Mouse (Mus musculus): ENCODE results near the gene Psmb3. TPM values are rescaled to one million over a fixed set of nuclear protein-coding genes. Genes with fewer than 3 reads are reported as not detected.

Psmb3 gene
- total and polyA plus RNA-seq, 3 experiments: 560 to 1,251 (median 863) TPM

DNA sequence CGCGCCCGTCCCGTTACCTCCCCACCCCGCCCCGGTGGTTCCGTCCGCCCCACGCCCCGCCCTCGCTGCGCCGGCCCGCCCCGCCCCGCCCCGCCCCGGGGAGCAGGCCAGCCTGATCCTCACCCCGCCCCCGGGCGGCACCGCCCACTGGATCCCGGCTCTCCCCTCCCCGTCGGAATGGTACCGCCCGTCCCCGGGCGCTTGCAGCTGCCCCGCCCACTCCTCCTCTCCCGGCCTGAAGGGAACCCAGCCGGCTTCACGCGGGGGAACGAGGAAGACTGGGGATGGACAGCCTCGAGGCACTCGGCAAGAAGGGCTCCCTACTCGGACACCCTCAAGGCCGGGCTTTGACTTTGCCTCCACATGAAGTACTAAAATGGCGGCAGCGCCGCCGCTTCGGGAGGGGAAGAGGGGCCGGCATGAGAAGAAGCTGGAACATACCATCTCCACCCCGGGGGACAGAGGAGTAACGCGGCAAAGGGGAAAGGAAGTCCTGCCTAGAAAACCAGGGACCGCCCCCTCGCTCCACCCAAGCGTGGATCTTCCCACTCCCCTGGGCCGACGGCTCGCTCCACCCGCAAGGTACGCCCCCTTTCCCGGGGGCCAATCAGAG, 41.6 kb downstream of the Psmb3 start:
- TF ChIP-seq ELF1 (IDR thresholded peaks at IDR 0.05; ENCODE audit: low read depth, low read length): peak; percentile 85
- peak; percentile 89 for TF ChIP-seq MAZ (IDR thresholded peaks at IDR 0.05; ENCODE audit: low read depth, low read length)
- no peak for TF ChIP-seq JUND (conservative IDR thresholded peaks at IDR 0.05; ENCODE audit: low read depth, low read length)
- TF ChIP-seq MAX (IDR thresholded peaks at IDR 0.05; ENCODE audit: low read length): peak; percentile 83
- TF ChIP-seq ZMIZ1 (IDR thresholded peaks at IDR 0.05; ENCODE audit: low read depth, low read length): peak; percentile 76
- TF ChIP-seq NELFE (IDR thresholded peaks at IDR 0.05; ENCODE audit: low read depth, low read length): peak; percentile 73
- TF ChIP-seq E2F4 (IDR thresholded peaks at IDR 0.05; ENCODE audit: insufficient replicate concordance, low read depth, low read length): peak; percentile 86; the same call in 1 of the 2 replicates
- no peak for TF ChIP-seq ZKSCAN1 (IDR thresholded peaks at IDR 0.05; ENCODE audit: borderline replicate concordance, low read depth, low read length)
- peak; percentile 96 for TF ChIP-seq CHD1 (IDR thresholded peaks at IDR 0.05; ENCODE audit: low read depth, low read length)
- TF ChIP-seq JUN (IDR thresholded peaks at IDR 0.05; ENCODE audit: insufficient read depth, low read depth, low read length): no peak
- TF ChIP-seq CHD2 (IDR thresholded peaks at IDR 0.05; ENCODE audit: low read length): peak; percentile 58
- peak; percentile 60 for TF ChIP-seq NRF1 (IDR thresholded peaks at IDR 0.05; ENCODE audit: low read depth, low read length)
- TF ChIP-seq HCFC1 (IDR thresholded peaks at IDR 0.05; ENCODE audit: low read depth, low read length): peak; percentile 66
- TF ChIP-seq USF2 (conservative IDR thresholded peaks at IDR 0.05; ENCODE audit: low read depth, low read length): no peak
- no peak for TF ChIP-seq MAFK (IDR thresholded peaks at IDR 0.05; ENCODE audit: insufficient replicate concordance, low read length)
- no peak for TF ChIP-seq CTCF (conservative IDR thresholded peaks at IDR 0.05 in 1 of 2, IDR thresholded peaks at IDR 0.05 in 1 of 2; ENCODE audit: low read depth in 2 of 2, low read length in 2 of 2)
- no peak for TF ChIP-seq ZC3H11A (IDR thresholded peaks at IDR 0.05; ENCODE audit: low read depth, low read length)
- TF ChIP-seq SMC3 (IDR thresholded peaks at IDR 0.05; ENCODE audit: low read depth, low read length): no peak
- peak; percentile 57; the same call in 1 of the 2 replicates for TF ChIP-seq TBP (conservative IDR thresholded peaks at IDR 0.05; ENCODE audit: low read depth, low read length)
- peak; percentile 79; the same call in 1 of the 2 replicates for TF ChIP-seq MYC (IDR thresholded peaks at IDR 0.05; ENCODE audit: low read depth, low read length)
- no peak; the same call in 1 of the 2 replicates for TF ChIP-seq MXI1 (IDR thresholded peaks at IDR 0.05; ENCODE audit: low read depth, low read length)
- TF ChIP-seq KAT2A (IDR thresholded peaks at IDR 0.05; ENCODE audit: insufficient replicate concordance, low read length): 0 out of 2 replicates have a peak, but pooled peaks have one; percentile 33
- TF ChIP-seq RCOR1 (conservative IDR thresholded peaks at IDR 0.05; ENCODE audit: low read depth, low read length): no peak
- TF ChIP-seq MEF2A (IDR thresholded peaks at IDR 0.05; ENCODE audit: borderline replicate concordance, low read depth, low read length): no peak; the same call in 1 of the 2 replicates
- TF ChIP-seq GABPA (IDR thresholded peaks at IDR 0.05; ENCODE audit: insufficient replicate concordance, low read depth, low read length): no peak
- peak; percentile 63; the same call in 1 of the 2 replicates for TF ChIP-seq TCF12 (IDR thresholded peaks at IDR 0.05; ENCODE audit: low read depth, low read length)
- TF ChIP-seq PAX5 (IDR thresholded peaks at IDR 0.05; ENCODE audit: low read length): no peak
- TF ChIP-seq RAD21 (IDR thresholded peaks at IDR 0.05; ENCODE audit: low read depth, low read length): no peak
- peak; percentile 78 for TF ChIP-seq IRF4 (IDR thresholded peaks at IDR 0.05; ENCODE audit: low read depth, low read length)
- no peak for TF ChIP-seq USF1 (IDR thresholded peaks at IDR 0.05; ENCODE audit: low read depth, low read length)
- peak; percentile 92 for TF ChIP-seq POLR2AphosphoS2 (IDR thresholded peaks at IDR 0.05; ENCODE audit: low read depth, low read length)
- no peak; the same call in 1 of the 2 replicates for TF ChIP-seq EP300 (IDR thresholded peaks at IDR 0.05; ENCODE audit: low read length)
- TF ChIP-seq POLR2A (IDR thresholded peaks at IDR 0.05; ENCODE audit: low read depth, low read length): peak; percentile 83
- peak; percentile 23; the same call in 1 of the 2 replicates for TF ChIP-seq BHLHE40 (IDR thresholded peaks at IDR 0.05; ENCODE audit: low read depth, low read length)
- TF ChIP-seq ETS1 (conservative IDR thresholded peaks at IDR 0.05; ENCODE audit: low read depth, low read length): peak; percentile 51
- no peak for TF ChIP-seq ZNF384 (IDR thresholded peaks at IDR 0.05; ENCODE audit: low read depth, low read length)
- TF ChIP-seq SIN3A (IDR thresholded peaks at IDR 0.05; ENCODE audit: low read length): peak; percentile 71
- no peak; the same call in 1 of the 2 replicates for TF ChIP-seq UBTF (IDR thresholded peaks at IDR 0.05; ENCODE audit: low read depth, low read length)
- in situ Hi-C loops (cut with MboI; ENCODE audit: low pct_ligation_motif_present, low pct_unique_long_range_greater_than_20kb, low sequenced_read_pairs) (no loop called here), dilution Hi-C loops (cut with MboI; ENCODE audit: extremely low pct_ligation_motif_present, extremely low pct_unique_long_range_greater_than_20kb, low sequenced_read_pairs) (no loop called here)
- H3K4me1 ChIP-seq (ENCODE audit: control insufficient read depth in 1 of 2, insufficient read depth in 2 of 2): peaks cover 6 to 31% of the 10 kb centered on the region in 2 experiments
- H3K9ac ChIP-seq (ENCODE audit: insufficient read depth, low read depth): peak overlapping the region; percentile 95
- H3K4me2 ChIP-seq (ENCODE audit: insufficient read depth, low read depth, poor library complexity, severe bottlenecking): peak overlapping the region; percentile 58
- peaks cover 23% of the 10 kb centered on the region for H3K79me2 ChIP-seq (replicated peaks; ENCODE audit: control insufficient read depth, extremely low read depth, insufficient read depth, poor library complexity, severe bottlenecking)
- peak; percentile 100 for DNase-seq (ENCODE audit: extremely low read depth)
- peaks cover 24 to 52% of the 10 kb centered on the region in 2 experiments for H3K36me3 ChIP-seq (replicated peaks in 1 of 2; ENCODE audit: control insufficient read depth in 1 of 2, insufficient read depth in 1 of 2, low read length in 1 of 2)
- peak overlapping the region; percentile 58 to 81 (median 79) for H3K4me3 ChIP-seq (replicated peaks in 1 of 3; ENCODE audit: low read depth in 2 of 3, low read length in 2 of 3, poor library complexity in 1 of 3)
- no peaks in the 10 kb centered on the region for H3K27me3 ChIP-seq (replicated peaks)
- no peaks in the 10 kb centered on the region for H3K9me3 ChIP-seq (replicated peaks; ENCODE audit: low read length)
- H3K27ac ChIP-seq (ENCODE audit: insufficient read depth, low read depth): peak overlapping the region; percentile 59

Data from CH12.LX (cell line).